Mouse (Mus musculus) ES-E14 (cell line): ENCODE data around the gene Gm20390. TPM values are rescaled to one million over a fixed set of nuclear protein-coding genes. Genes with fewer than 3 reads are reported as not detected.

Experiments
- DNase-seq: peaks from one replicate; pipeline ENCODE4 v3.0.0-alpha.2; 2013; ENCODE audit warnings: low read depth, low spot score
- H3K27ac ChIP-seq: 2 replicates; pipeline ENCODE4 v1.5.1; 2012; ENCODE audit warnings: low read depth, mild to moderate bottlenecking, low read length, moderate library complexity, mixed read lengths; ENCODE audit not compliant: poor library complexity, insufficient read depth, severe bottlenecking
- H3K36me3 ChIP-seq: 2 replicates; pipeline ENCODE4 v1.6.1; 2012; ENCODE audit warnings: mild to moderate bottlenecking, low read length, moderate library complexity, mixed read lengths; ENCODE audit not compliant: control insufficient read depth, poor library complexity, insufficient read depth, severe bottlenecking
- H3K4me1 ChIP-seq, 2 experiments: fragments of 150-350 bp in 1 of 2; sonication (generic) in 1 of 2; 2 replicates each; pipeline ENCODE4 v1.6.1; 2012; ENCODE audit warnings: low read length in 2 of 2, mild to moderate bottlenecking in 1 of 2, mixed read lengths in 1 of 2; ENCODE audit not compliant: control insufficient read depth in 2 of 2, insufficient read depth in 2 of 2, poor library complexity in 1 of 2
- H3K4me3 ChIP-seq, 2 experiments: fragments of 150-350 bp in 1 of 2; sonication (generic) in 1 of 2; 2 replicates each; pipeline ENCODE4 v1.5.1; 2012; ENCODE audit warnings: low read length in 2 of 2, low read depth in 1 of 2, mild to moderate bottlenecking in 1 of 2, mixed read lengths in 1 of 2; ENCODE audit not compliant: insufficient read depth in 1 of 2, poor library complexity in 1 of 2, severe bottlenecking in 1 of 2
- H3K9ac ChIP-seq: 2 replicates; pipeline ENCODE4 v1.6.1; 2012; ENCODE audit warnings: low read depth, mild to moderate bottlenecking, low read length, mixed read lengths; ENCODE audit not compliant: poor library complexity, insufficient read depth, severe bottlenecking
- H3K9me3 ChIP-seq: fragments of 150-350 bp; sonication (generic); 2 replicates; pipeline ENCODE4 v1.6.1; 2012; ENCODE audit warnings: low read depth, mild to moderate bottlenecking, low read length; ENCODE audit not compliant: control insufficient read depth, insufficient read depth
- CHD2 ChIP-seq: IDR thresholded peaks from 2 replicates; pipeline ENCODE4 v1.6.1; 2014; ENCODE audit warnings: mild to moderate bottlenecking, low read depth, low read length, inconsistent platforms
- HCFC1 ChIP-seq: IDR thresholded peaks from 2 replicates; pipeline ENCODE4 v1.6.1; 2012; ENCODE audit warnings: low read length, inconsistent platforms, borderline replicate concordance; ENCODE audit not compliant: insufficient read depth
- MAFK ChIP-seq: IDR thresholded peaks from 2 replicates; pipeline ENCODE4 v1.6.1; 2014; ENCODE audit warnings: mild to moderate bottlenecking, low read depth, low read length, inconsistent platforms; ENCODE audit not compliant: insufficient read depth
- ZC3H11A ChIP-seq: IDR thresholded peaks from 2 replicates; pipeline ENCODE4 v1.6.1; 2012; ENCODE audit warnings: low read depth, mild to moderate bottlenecking, inconsistent platforms, low read length, borderline replicate concordance
- ZNF384 ChIP-seq: IDR thresholded peaks from 2 replicates; pipeline ENCODE4 v1.6.1; 2012; ENCODE audit warnings: low read depth, low read length, inconsistent platforms
- in situ Hi-C, 2 experiments: fragments of 600-800 bp; cut with MboI; formaldehyde crosslinking; loops; one replicate each; pipeline ENCODE4 v1.15.1; 2025; ENCODE audit warnings: low sequenced_read_pairs in 2 of 2, inconsistent platforms in 1 of 2; ENCODE audit not compliant: unreplicated experiment in 2 of 2
- total RNA-seq: library from RNA; depleted of rRNA; stranded (reverse); fragments of 300-350 nt; gene quantifications from 2 replicates; pipeline ENCODE4 v1.2.3, GENCODE M21; 2012; rRNA removed

Gene Gm20390
- total RNA-seq, 1 experiment: 419 TPM

DNA sequence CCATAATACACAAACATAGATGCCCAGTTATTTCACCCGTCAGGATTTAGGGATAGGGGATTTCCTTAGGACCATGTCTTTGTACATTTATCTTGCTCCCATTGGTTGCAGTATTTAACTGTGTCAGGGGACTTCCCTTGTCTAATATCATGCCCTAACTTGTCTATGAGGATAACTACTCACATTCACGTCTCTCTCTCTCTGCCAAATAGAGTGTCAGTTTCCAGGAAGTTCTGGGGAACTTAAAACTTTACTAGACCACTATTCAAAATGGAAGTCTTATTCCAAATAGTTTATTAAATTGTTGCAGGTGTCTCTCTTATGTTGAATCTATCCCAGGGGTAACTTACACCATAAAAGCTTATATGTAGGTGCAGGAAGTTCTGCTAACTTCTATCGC is 56.5 kb downstream of the Gm20390 start:
- TF ChIP-seq ZC3H11A (no peak), CHD2 (no peak), MAFK (no peak), HCFC1 (no peak), ZNF384 (no peak)
- Histone ChIP-seq H3K9me3 (no peaks in the 10 kb centered on the region), H3K4me3 (no peak overlapping the region), H3K36me3 (peaks cover 16% of the 10 kb centered on the region), H3K9ac (no peak overlapping the region), H3K27ac (no peak overlapping the region), H3K4me1 (no peaks in the 10 kb centered on the region)
- in situ Hi-C loops: no loop called here
- DNase-seq: no peak

DNA sequence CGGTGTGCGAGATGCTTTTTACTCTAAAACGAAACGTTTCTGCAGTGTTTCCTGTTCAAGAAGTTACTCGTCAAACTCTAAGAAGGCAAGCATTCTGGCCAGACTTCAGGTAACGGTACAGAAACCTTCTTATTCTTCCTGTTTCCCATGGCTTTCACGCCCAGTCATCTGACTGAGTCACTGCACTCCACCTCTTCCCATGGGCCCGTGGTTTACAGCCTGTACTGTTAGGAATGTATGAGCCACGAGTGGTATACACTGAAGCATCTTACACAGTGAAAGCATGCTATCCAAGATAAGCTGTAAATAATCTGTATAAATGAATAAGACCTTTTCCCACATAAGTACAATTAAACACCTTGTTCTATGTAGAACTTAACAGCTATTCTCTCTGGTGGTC is 59.3 kb downstream of the Gm20390 start:
- DNase-seq: no peak
- Histone ChIP-seq H3K9ac (no peak overlapping the region), H3K27ac (no peak overlapping the region), H3K4me1 (no peaks in the 10 kb centered on the region), H3K4me3 (no peak overlapping the region), H3K36me3 (peaks cover 23% of the 10 kb centered on the region), H3K9me3 (no peaks in the 10 kb centered on the region)
- in situ Hi-C loops: no loop called here
- no peak for TF ChIP-seq MAFK
- TF ChIP-seq ZNF384: no peak
- no peak for TF ChIP-seq CHD2
- no peak for TF ChIP-seq HCFC1
- no peak for TF ChIP-seq ZC3H11A

DNA sequence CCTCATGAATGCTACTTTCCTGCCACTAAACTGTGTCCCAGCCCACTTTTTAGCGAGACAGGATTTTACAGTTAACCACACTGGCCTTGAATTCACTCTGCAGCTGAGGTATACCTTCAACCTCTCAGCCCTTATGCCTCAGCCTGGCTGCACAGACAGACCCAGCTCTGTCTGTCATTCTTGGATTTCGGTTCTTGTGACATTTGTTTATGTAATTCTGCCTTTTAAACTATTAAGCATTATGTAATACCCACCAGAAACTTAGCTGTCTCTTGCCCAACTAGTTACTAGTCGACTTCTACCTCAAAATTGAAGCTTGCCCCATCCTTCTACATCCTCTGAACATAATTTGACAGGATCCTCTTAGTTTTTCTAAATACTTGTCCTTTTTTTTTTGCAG is 60.3 kb downstream of the Gm20390 start:
- Histone ChIP-seq H3K9ac (no peak overlapping the region), H3K27ac (no peak overlapping the region), H3K9me3 (no peaks in the 10 kb centered on the region), H3K4me3 (no peak overlapping the region), H3K4me1 (no peaks in the 10 kb centered on the region), H3K36me3 (peaks cover 21% of the 10 kb centered on the region)
- TF ChIP-seq ZNF384: no peak
- no peak for TF ChIP-seq HCFC1
- no peak for TF ChIP-seq MAFK
- no peak for TF ChIP-seq CHD2
- no peak for TF ChIP-seq ZC3H11A
- DNase-seq: no peak
- in situ Hi-C loops: no loop called here

DNA sequence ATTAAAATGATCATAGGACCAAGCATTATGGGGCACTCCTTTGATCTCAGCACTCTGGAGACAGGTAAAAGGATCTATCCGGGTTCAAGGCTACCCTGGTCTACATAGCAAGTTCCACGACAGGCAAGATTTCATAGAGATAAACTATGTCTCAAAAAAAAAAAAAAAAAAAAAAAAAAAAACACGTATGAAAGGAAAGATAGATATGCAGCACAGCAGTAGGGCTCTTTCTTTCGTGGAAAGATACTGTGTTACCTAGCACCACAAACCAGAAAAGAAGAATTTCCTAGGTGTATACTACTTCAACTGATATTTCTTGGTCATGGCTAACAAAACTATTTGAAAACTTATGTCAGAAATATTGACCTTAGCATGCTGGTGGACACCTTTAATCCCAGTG is 61.3 kb downstream of the Gm20390 start:
- TF ChIP-seq ZC3H11A (no peak), MAFK (no peak), CHD2 (no peak), ZNF384 (no peak), HCFC1 (no peak)
- H3K36me3 ChIP-seq: peaks cover 21% of the 10 kb centered on the region
- DNase-seq: no peak
- in situ Hi-C loops: no loop called here
- H3K9me3 ChIP-seq: no peaks in the 10 kb centered on the region
- no peaks in the 10 kb centered on the region for H3K4me1 ChIP-seq
- no peak overlapping the region for H3K4me3 ChIP-seq
- no peak overlapping the region for H3K27ac ChIP-seq
- no peak overlapping the region for H3K9ac ChIP-seq

Other genes with a start within 250 kb of the Gm20390 start
- 30.0 and 48.2 TPM in 2 replicates for gene Utp18, start 82.5 kb downstream of the Gm20390 start, total RNA-seq
- 68.0 and 69.5 TPM in 2 replicates for gene Mbtd1, start 82.4 kb downstream of the Gm20390 start, total RNA-seq
- gene Nme2, start 12.0 kb downstream of the Gm20390 start, total RNA-seq: 833 and 1,053 TPM in 2 replicates
- 141 and 163 TPM in 2 replicates for gene Nme1, start 228 bp upstream of the Gm20390 start, total RNA-seq
- gene Spag9, start 27.8 kb upstream of the Gm20390 start, total RNA-seq: 16.5 and 20.9 TPM in 2 replicates
- gene Tob1, start 243.2 kb upstream of the Gm20390 start, total RNA-seq: 10.8 and 11.3 TPM in 2 replicates